Mouse (Mus musculus): ENCODE measurements around the gene C2cd2.

C2cd2 gene

DNA sequence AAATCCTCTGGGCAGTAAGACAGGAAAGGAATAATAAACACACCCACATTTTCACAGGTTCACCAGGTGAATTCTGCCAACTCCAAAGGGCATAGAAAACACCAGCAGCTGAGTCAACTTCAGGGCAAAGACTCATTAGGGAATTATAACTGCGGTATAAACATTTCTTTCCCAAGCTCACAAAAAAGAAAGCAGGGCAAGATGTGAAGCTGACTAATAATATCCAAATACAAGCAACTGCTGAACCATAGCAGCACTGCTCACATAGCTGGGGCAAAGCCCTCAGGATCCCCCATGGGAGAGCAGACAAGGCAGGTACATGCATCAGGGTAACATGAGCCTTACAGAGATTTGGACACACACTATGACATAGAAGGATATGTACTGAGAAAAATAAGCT, 145.0 kb downstream of the C2cd2 start:
- DNase-seq (ENCODE audit: low read depth, low spot score): no peak

DNA sequence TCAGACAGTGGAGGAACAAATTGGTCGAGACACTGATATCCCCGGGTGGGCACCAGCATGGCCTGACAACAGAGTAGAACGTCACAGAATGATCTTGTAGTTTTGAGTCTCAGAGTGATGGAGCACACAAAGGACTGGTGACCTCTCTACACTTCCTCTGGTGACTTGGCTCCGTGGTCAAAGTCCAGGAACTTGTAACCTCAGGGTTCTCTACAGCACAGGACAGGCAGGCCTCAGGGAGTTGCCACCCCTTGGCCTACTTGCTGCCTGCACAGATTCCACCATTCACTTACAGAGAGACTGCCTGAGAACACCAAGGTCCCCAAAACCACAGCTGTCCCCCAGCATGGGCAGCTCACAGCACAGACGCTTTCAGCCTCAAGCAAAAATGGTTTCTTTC, 147.1 kb downstream of the C2cd2 start:
- no peak for DNase-seq (ENCODE audit: low read depth, low spot score)

DNA sequence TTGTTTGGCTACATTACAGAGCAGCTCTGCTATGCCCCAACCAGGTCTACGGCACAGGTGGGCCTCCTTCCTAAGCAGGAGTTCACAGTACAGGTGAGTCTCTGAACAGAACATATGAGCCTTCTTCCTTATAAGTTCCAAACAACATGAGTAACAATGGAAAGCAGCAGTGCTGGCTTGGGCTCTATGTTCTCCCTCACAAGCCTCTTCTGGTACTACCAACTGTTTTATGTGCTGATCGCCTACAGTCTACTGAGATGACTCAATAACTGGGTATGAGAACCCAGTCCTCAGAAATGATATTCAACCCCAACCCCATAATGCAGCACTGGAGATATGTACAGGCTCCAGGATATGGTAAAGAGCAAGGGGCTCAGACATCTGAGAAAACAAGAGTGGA, 148.3 kb downstream of the C2cd2 start:
- DNase-seq (ENCODE audit: low read depth, low spot score): no peak

DNA sequence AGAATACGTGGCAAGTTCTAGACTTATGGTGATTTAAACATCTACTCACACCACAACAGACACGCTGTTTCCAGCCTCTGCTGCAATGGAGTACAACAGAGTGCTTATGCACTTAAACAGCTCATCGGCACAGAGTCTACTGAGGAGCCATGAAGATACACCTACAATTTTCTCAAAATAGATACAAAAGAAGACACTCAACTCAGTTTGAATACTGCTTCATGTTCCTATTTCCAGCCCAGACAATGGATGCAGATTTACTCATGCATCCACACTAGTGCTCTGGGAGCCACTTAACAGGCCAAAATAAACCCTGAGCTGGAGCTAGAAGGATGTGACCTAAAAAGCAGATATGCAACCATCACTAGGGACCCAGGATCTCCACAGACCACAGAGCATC, 153.5 kb downstream of the C2cd2 start:
- DNase-seq (ENCODE audit: low read depth, low spot score): no peak

DNA sequence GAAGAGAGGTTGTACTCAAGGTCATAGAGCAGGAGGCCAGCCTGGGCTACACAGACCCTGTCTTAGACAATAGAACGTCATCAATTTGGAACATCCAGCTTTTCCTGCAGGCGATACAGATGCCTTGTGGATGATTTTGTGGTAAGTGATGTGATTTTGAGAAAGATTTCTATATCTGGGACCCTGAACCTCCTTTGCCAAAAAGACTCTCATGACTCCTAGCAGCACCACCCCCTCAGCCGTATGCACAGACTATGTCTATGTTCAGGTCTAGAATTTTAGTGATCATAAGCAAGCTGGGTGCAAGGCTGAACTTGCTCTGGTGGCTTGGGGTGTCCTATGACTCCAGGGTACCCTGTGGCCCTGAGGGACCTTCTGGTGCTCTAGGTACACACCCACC, 156.8 kb downstream of the C2cd2 start:
- no peak for DNase-seq (ENCODE audit: low read depth, low spot score)
